Mouse (Mus musculus): ENCODE data around the gene Emp2. TPM values are rescaled to one million over a fixed set of nuclear protein-coding genes. Genes with fewer than 3 reads are reported as not detected.

Emp2 gene
- total RNA-seq (2023), result under 1 TPM in 1 of 2 experiments, not detected in 1; 0.09 TPM

GRCm38 (mm10) chr16:10313646-10314088 lies at the start of gene Emp2:
Gene Emp2, minus strand, starts transcription at chr16:10313968.

Other genes with a start within 250 kb of the Emp2 start
- not detected for gene Rpl39l, start 143.7 kb downstream of the Emp2 start, total RNA-seq (2023)
- not detected for gene Atf7ip2, start 121.3 kb downstream of the Emp2 start, total RNA-seq (2023)
- not detected for gene Tekt5, start 81.5 kb upstream of the Emp2 start, total RNA-seq (2023)
- 10 to 100 TPM; 18.9 to 20.3 TPM for gene Nubp1, start 98.0 kb upstream of the Emp2 start, total RNA-seq (2023)
- gene Tvp23a, start 133.4 kb upstream of the Emp2 start, total RNA-seq (2023), result not detected
- gene Ciita, start 166.1 kb upstream of the Emp2 start, total RNA-seq (2023), result 1 to 10 TPM; 4.2 to 5.7 TPM
- 1 to 10 TPM; 3.6 to 5.0 TPM for gene Dexi, start 229.1 kb upstream of the Emp2 start, total RNA-seq (2023)
- gene Clec16a, start 231.4 kb upstream of the Emp2 start, total RNA-seq (2023), result 10 to 100 TPM; 31.0 to 32.0 TPM

All from neutrophil, adult 83 days (primary cell).